Comparison of ENCODE assay signal across 8 mouse cellular contexts in the genomic region with DNA sequence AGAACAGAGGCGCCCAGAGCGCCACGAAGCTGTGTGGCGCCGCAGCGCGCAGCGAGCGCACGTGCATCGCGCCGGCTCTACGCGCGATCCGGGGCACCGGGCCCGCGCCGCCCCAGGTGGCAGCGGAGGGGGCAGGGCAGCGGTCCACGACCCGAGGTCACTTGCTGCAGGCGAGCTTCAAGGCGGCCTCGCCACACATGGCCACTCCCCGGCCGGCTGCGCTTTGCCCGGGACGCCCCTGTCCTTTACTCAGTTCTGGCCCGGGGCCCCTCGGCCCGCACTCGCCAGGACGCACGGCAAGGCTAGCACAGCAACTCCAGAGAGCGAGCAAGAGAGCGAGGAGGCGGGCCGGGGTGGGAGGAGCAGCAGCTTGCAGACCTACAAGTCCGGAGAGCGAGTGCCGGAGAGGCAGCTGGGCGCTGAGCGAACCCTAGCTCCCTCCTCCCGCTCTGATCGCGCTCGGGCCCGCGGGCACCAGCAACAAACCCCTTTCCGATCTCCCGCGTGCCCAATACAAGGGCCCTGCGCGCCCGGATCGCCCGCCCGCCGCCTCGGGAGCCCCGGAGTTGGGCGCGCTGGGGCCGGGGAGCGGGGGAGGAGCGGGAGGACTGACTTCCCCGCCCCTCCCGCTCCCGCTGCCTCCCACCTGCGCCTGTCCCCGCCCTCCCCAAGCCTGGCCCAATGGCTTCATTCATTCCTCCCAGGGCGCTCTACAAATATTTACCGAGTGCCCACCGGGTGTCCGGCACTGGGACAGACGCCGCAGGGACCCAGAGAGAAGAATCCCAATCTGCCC. TPM values are rescaled to one million over a fixed set of nuclear protein-coding genes. Genes with fewer than 3 reads are reported as not detected.
DNase-seq lines count a peak whose midpoint lies in the region; ATAC-seq and TF ChIP-seq lines count a peak whose summit lies in the region.

A gene (minus strand): TSS at position 319 of the 796 bp plus-strand sequence.

- ATAC-seq in embryonic facial prominence, embryonic 13.5 days (ENCODE audit: insufficient number of reproducible peaks, insufficient read depth, low FRiP score, low TSS enrichment, low read depth): peak; percentile 74
- peak; percentile 73 for ATAC-seq in heart, postnatal 0 days (ENCODE audit: insufficient read depth, low read depth)

- no peak for TF ChIP-seq POLR2A in lung, adult 2 months (IDR thresholded peaks at IDR 0.05; ENCODE audit: borderline replicate concordance, extremely low read depth, low read depth, low read length)
- TF ChIP-seq POLR2A in olfactory bulb, adult 2 months (IDR thresholded peaks at IDR 0.05; ENCODE audit: insufficient read depth, low read depth, low read length): no peak

- H3K27me3 ChIP-seq in embryonic facial prominence, embryonic 13.5 days: peaks cover 35% of the 10 kb centered on the region
- peaks cover 55% of the 10 kb centered on the region for H3K27me3 ChIP-seq in heart, postnatal 0 days (ENCODE audit: control insufficient read depth, insufficient read depth, low read length)

- DNase-seq in ovary, adult 18-20 months (ENCODE audit: low spot score): peak; percentile 59
- no peak for DNase-seq in ovary, postnatal 10 days (ENCODE audit: low spot score)
- DNase-seq in heart, postnatal 0 days (ENCODE audit: low spot score): peak; percentile 62
- DNase-seq in kidney, postnatal 25 days: peak; percentile 83 to 94
- DNase-seq in lung, adult 2 months: peak; percentile 53
- peak; percentile 75 for DNase-seq in urinary bladder, postnatal 14 days (ENCODE audit: low spot score)

- H3K36me3 ChIP-seq in embryonic facial prominence, embryonic 13.5 days: no peaks in the 10 kb centered on the region
- H3K36me3 ChIP-seq in heart, postnatal 0 days (replicated peaks; ENCODE audit: control insufficient read depth, insufficient read depth, low read length): no peaks in the 10 kb centered on the region

- H3K4me3 ChIP-seq in embryonic facial prominence, embryonic 13.5 days: peak within 1 kb of the TSS; percentile 77
- H3K4me3 ChIP-seq in heart, postnatal 0 days (ENCODE audit: low read depth, low read length): peak within 1 kb of the TSS; percentile 65
- peak within 1 kb of the TSS; percentile 41 for H3K4me3 ChIP-seq in lung, adult 2 months (replicated peaks; ENCODE audit: extremely low read depth, low read depth, low read length)
- peak within 1 kb of the TSS; percentile 36 for H3K4me3 ChIP-seq in olfactory bulb, adult 2 months (ENCODE audit: insufficient read depth, low read depth, low read length)

- peaks cover 53% of the 10 kb centered on the region for H3K4me1 ChIP-seq in embryonic facial prominence, embryonic 13.5 days
- H3K4me1 ChIP-seq in heart, postnatal 0 days (ENCODE audit: control insufficient read depth, insufficient read depth): peaks cover 24% of the 10 kb centered on the region
- peaks cover 5% of the 10 kb centered on the region; the same call in 1 of the 2 replicates for H3K4me1 ChIP-seq in lung, adult 2 months (ENCODE audit: control insufficient read depth, insufficient read depth, low read length)
- peaks cover 23% of the 10 kb centered on the region for H3K4me1 ChIP-seq in olfactory bulb, adult 2 months (ENCODE audit: control insufficient read depth, insufficient read depth, low read length)

- H3K4me2 ChIP-seq in embryonic facial prominence, embryonic 13.5 days: peak within 1 kb of the TSS; percentile 91
- peak within 1 kb of the TSS; percentile 93 for H3K4me2 ChIP-seq in heart, postnatal 0 days (ENCODE audit: low read depth, low read length)

- TF ChIP-seq CTCF in heart, postnatal 0 days (IDR thresholded peaks at IDR 0.05; ENCODE audit: low read depth): no peak
- TF ChIP-seq CTCF in lung, adult 2 months (IDR thresholded peaks at IDR 0.05; ENCODE audit: insufficient read depth, low read length): no peak
- no peak for TF ChIP-seq CTCF in olfactory bulb, adult 2 months (IDR thresholded peaks at IDR 0.05; ENCODE audit: insufficient read depth, low read depth, low read length)

- no peak for TF ChIP-seq EP300 in heart, postnatal 0 days (IDR thresholded peaks at IDR 0.05; ENCODE audit: low read depth)

- no peaks in the 10 kb centered on the region for H3K9me3 ChIP-seq in embryonic facial prominence, embryonic 13.5 days
- no peaks in the 10 kb centered on the region for H3K9me3 ChIP-seq in heart, postnatal 0 days (replicated peaks; ENCODE audit: control insufficient read depth, low read length)

- peak within 1 kb of the TSS; percentile 93 for H3K27ac ChIP-seq in embryonic facial prominence, embryonic 13.5 days
- peak within 1 kb of the TSS; percentile 83 for H3K27ac ChIP-seq in heart, postnatal 0 days (ENCODE audit: low read depth)
- no peak within 1 kb of the TSS for H3K27ac ChIP-seq in olfactory bulb, adult 2 months (ENCODE audit: insufficient read depth, low read depth, low read length)

- H3K9ac ChIP-seq in embryonic facial prominence, embryonic 13.5 days: peak within 1 kb of the TSS; percentile 88
- peak within 1 kb of the TSS; percentile 66 for H3K9ac ChIP-seq in heart, postnatal 0 days (replicated peaks; ENCODE audit: low read depth, low read length)

- under 1% methylated on average over 75 of the region's 82 CpGs for WGBS in embryonic facial prominence, embryonic 13.5 days
- WGBS in heart, postnatal 0 days: under 1% methylated on average over 75 of the region's 82 CpGs
- WGBS in lung, adult 2 months: under 1% methylated on average over 81 of the region's 82 CpGs
- under 1% methylated on average over 82 of the region's 82 CpGs for WGBS in olfactory bulb, adult 2 months

RNA-seq across cellular contexts. Expression of the gene that starts here (rescaled TPM):
- polyA plus RNA-seq in embryonic facial prominence, embryonic 13.5 days (2015; fragmentation: Nextera tagmentation; extraction: Ambion mirVana): 41.6 and 43.6 TPM in 2 replicates
- 51.3 and 60.3 TPM in 2 replicates for total RNA-seq in heart, postnatal 0 days (2014; rRNA removed; ENCODE audit: low replicate concordance)
- polyA plus RNA-seq in heart, postnatal 0 days (2015; fragmentation: Nextera tagmentation; extraction: Ambion mirVana): 11.8 TPM in 2 replicates
- 3.2 and 5.3 TPM in 2 replicates for polyA plus RNA-seq in lung, adult 2 months (2012; rRNA removed)
- not detected in 2 replicates for polyA plus RNA-seq in olfactory bulb, adult 2 months (2012; ENCODE audit: insufficient read depth, insufficient read length, low replicate concordance, missing spikeins)
